Mouse (Mus musculus) olfactory bulb, adult 2 months (tissue): Measurements from ENCODE around the gene Tent5b.

Experiments used
- CTCF ChIP-seq: fragments of 200-500 bp; IDR thresholded peaks from 2 replicates; pipeline ENCODE4 v1.5.1; 2012; ENCODE audit warnings: low read depth, mild to moderate bottlenecking, low read length, moderate library complexity; ENCODE audit not compliant: insufficient read depth
- POLR2A ChIP-seq: fragments of 200-500 bp; IDR thresholded peaks from 2 replicates; pipeline ENCODE4 v1.6.1; 2012; ENCODE audit warnings: mild to moderate bottlenecking, low read depth, low read length, moderate library complexity; ENCODE audit not compliant: insufficient read depth

DNA sequence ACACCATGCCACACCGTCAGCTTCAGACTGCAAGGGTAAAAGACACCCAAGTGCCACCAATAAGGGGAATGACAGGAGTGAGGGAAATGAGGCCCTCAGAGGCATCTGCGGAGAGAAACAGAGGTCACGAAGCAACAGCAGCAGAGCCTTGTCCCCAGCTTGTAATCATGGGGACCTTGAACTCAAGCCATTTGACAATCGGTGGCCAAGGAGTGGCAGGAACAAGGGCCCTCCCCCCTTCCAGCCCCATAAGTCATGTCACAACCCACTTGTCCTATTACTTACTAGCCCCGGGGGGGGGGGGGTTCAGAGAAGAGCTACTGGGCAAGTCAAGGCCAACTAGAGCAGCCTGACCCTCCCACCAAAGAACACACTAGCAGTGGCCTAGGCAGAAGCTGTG lies 56.7 kb downstream of the Tent5b start:
- no peak for TF ChIP-seq CTCF
- no peak for TF ChIP-seq POLR2A
